Mouse (Mus musculus) hindbrain, embryonic 13.5 days (tissue): ENCODE results near the gene Rgn. TPM values are rescaled to one million over a fixed set of nuclear protein-coding genes. Genes with fewer than 3 reads are reported as not detected.

ENCODE experiments used
- ATAC-seq: fragments of 200-750 bp; cut with Nextera tagmentation; 2 replicates; pipeline ENCODE4 v1.8.0; 2017; ENCODE audit warnings: moderate TSS enrichment; ENCODE audit not compliant: low FRiP score
- H3K27ac ChIP-seq: fragments of 300-500 bp; sonication (generic); 2 replicates; pipeline ENCODE4 v1.5.1; 2015; ENCODE audit warnings: inconsistent platforms, mild to moderate bottlenecking, moderate library complexity
- H3K27me3 ChIP-seq: fragments of 300-500 bp; sonication (generic); 2 replicates; pipeline ENCODE4 v1.6.1; 2015; ENCODE audit warnings: mild to moderate bottlenecking, inconsistent platforms
- H3K36me3 ChIP-seq: fragments of 300-500 bp; sonication (generic); 2 replicates; pipeline ENCODE4 v1.6.1; 2015; ENCODE audit warnings: mild to moderate bottlenecking, inconsistent platforms
- H3K4me1 ChIP-seq: fragments of 300-500 bp; sonication (generic); replicated peaks from 2 replicates; pipeline ENCODE4 v1.6.1; 2015; ENCODE audit warnings: inconsistent platforms
- H3K4me2 ChIP-seq: fragments of 300-500 bp; sonication (generic); 2 replicates; pipeline ENCODE4 v1.6.1; 2015; ENCODE audit warnings: inconsistent platforms, mild to moderate bottlenecking, moderate library complexity
- H3K4me3 ChIP-seq: fragments of 300-500 bp; sonication (generic); 2 replicates; pipeline ENCODE4 v1.5.1; 2015; ENCODE audit warnings: mild to moderate bottlenecking, inconsistent platforms
- H3K9ac ChIP-seq: fragments of 300-500 bp; sonication (generic); 2 replicates; pipeline ENCODE4 v1.6.1; 2015; ENCODE audit warnings: mild to moderate bottlenecking, inconsistent platforms
- H3K9me3 ChIP-seq: fragments of 300-500 bp; sonication (generic); 2 replicates; pipeline ENCODE4 v1.6.1; 2016; ENCODE audit warnings: inconsistent platforms
- WGBS: fragments of 180-500 bp; shearing (Covaris S2); methylation state at CpG from one replicate; pipeline ENCODE4 v1.1.7; 2015; 5-methylcytosine and 5-hydroxymethylcytosine counted together
- polyA plus RNA-seq: library from polyadenylated mRNA; unstranded; fragments of >200 nt; fragmentation: Nextera tagmentation; extraction: Ambion mirVana; gene quantifications from 2 replicates; pipeline ENCODE4 v1.2.1, GENCODE M21; 2015

The Rgn gene
- polyA plus RNA-seq = 0.56 and 0.57 TPM in 2 replicates

- Histone ChIP-seq H3K27me3 (no peaks in the 10 kb centered on the region), H3K36me3 (no peaks in the 10 kb centered on the region), H3K4me3 (peak within 1 kb of the TSS; percentile 39), H3K9me3 (no peaks in the 10 kb centered on the region), H3K27ac (no peak within 1 kb of the TSS), H3K9ac (no peak within 1 kb of the TSS), H3K4me1 (no peaks in the 10 kb centered on the region), H3K4me2 (peak within 1 kb of the TSS; percentile 59)
- 74% methylated on average over 3 of the region's 3 CpGs for WGBS
- ATAC-seq = no peak
These were observed at the start of gene Rgn for GRCm38 (mm10) chrX:20549532-20549931. Rgn (plus strand) TSS chrX:20549787.

DNA sequence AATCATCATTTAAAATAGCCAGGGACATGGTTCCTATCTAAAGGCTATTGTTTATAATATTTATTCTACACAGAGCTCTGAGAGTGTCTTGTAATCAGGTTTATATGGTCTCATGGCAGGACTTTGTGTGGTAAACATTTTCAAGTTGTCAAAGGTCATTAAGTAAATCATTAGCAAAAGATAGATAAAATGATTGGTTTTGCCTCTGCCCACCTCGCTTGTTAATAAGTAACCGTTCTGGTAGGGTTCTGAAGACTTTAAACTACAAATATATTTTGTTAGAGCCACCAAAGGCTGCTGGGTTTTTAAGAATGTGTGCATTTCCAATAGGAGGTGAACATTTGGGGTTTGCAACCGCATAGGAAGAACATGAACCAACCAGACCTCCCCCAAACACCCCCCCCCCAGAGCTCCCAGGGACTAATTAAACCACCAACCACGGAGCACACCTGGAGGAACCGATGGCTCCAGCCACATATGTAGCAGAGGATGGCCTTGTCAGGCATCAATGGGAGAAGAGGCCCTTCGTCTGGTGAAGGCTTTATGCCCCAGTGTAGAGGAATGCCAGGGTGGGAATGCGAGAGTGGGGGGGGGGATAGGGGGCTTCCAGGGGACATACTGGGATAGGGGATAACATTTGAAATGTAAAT, 29.2 kb upstream of the Rgn start:
- Histone ChIP-seq H3K4me2 (no peak overlapping the region), H3K9me3 (no peaks in the 10 kb centered on the region), H3K4me1 (no peaks in the 10 kb centered on the region), H3K36me3 (peaks cover 13% of the 10 kb centered on the region), H3K27ac (no peak overlapping the region), H3K9ac (no peak overlapping the region), H3K27me3 (no peaks in the 10 kb centered on the region), H3K4me3 (no peak overlapping the region)
- 81% methylated on average over 7 of the region's 7 CpGs for WGBS
- no peak for ATAC-seq

DNA sequence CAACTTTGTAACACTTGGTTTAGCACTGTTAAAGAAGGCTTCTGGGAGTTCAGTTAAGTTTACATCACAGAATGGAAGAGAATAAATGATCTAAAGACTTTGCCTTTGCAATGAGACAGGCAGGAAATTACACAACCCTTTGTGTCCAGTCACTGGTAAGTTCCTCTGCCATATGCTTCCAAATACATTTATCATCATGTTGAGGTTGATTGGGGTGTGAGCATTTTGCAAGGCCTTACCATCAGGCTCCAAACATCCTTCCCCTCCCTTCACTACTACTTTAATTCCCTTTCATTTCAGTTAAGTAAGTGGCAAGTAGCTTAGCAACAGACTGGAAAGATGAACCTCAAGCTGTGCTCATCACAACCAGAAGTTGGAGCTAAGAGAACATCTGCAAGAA, 28.0 kb upstream of the Rgn start:
- Histone ChIP-seq H3K9me3 (no peaks in the 10 kb centered on the region), H3K27ac (no peak overlapping the region), H3K36me3 (peaks cover 10% of the 10 kb centered on the region; the same call in 1 of the 2 replicates), H3K4me1 (no peaks in the 10 kb centered on the region), H3K27me3 (no peaks in the 10 kb centered on the region), H3K4me2 (no peak overlapping the region), H3K9ac (no peak overlapping the region), H3K4me3 (no peak overlapping the region)
- no peak for ATAC-seq

DNA sequence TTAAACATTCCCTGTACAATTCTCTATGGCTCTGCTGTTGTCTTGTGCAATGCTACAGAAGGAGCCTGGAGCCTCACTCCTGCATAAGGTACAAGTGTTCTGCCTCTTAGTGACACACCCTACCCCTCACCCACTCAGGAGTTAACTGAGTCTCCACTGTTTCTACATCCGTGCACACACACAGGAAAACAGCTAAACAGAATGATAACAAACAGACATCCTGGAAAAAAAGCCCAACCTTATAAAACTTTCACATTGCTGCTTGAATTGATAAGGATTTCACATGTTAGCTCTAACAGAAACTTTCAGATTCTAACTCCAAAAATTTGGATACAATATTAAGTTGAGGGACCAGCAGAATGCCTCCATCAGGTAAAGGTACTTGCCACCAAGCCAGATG, 17.0 kb upstream of the Rgn start:
- Histone ChIP-seq H3K27ac (no peak overlapping the region), H3K4me2 (no peak overlapping the region), H3K9me3 (no peaks in the 10 kb centered on the region), H3K9ac (no peak overlapping the region), H3K36me3 (no peaks in the 10 kb centered on the region), H3K4me3 (no peak overlapping the region), H3K27me3 (no peaks in the 10 kb centered on the region), H3K4me1 (no peaks in the 10 kb centered on the region)
- no peak for ATAC-seq
- WGBS = 58% methylated on average over 1 of the region's 1 CpGs

DNA sequence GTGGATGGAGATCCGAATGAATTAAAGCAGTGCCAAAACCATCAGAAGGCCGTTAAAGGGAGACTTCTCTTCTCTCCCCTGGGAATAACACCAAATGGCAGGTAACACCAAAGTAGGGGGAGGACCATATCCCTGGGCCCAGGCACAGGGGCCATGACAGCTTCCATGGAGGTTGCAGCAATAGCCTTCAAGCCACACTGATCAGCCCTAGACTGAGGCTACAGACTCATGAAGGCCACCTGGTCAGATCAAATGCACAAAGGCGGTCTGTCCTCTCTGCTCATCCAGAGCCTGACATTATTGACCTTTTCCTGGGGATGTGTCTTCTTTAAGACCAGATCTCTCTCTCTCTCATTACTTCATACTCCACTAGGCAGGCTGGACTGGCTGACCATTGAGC, 5.7 kb upstream of the Rgn start:
- no peak for ATAC-seq
- Histone ChIP-seq H3K4me3 (no peak overlapping the region), H3K9ac (no peak overlapping the region), H3K36me3 (no peaks in the 10 kb centered on the region), H3K4me1 (no peaks in the 10 kb centered on the region), H3K9me3 (no peaks in the 10 kb centered on the region), H3K27ac (no peak overlapping the region), H3K27me3 (no peaks in the 10 kb centered on the region), H3K4me2 (no peak overlapping the region)
- WGBS = 91% methylated on average over 3 of the region's 3 CpGs

DNA sequence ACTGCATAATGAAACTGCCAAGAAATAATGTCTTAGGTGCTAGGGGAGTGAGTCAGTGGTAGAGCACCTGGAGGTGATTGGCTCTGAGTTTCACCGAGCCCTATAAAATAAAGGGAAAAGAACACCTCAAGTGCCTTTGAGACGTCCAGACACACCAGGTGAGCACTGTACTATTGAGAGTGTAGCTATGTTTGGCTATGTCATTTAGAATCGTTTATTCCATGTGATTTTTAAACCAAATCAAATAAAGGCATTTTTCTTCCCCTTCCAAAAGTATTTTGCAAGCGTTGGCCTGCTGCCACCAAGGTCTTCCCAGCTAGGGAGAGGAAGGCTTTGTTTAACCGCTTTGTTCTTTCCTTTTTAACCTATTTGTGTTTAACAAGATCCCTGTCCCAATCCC, 2.0 kb upstream of the Rgn start:
- H3K9me3 ChIP-seq = no peaks in the 10 kb centered on the region
- no peaks in the 10 kb centered on the region for H3K27me3 ChIP-seq
- 53% methylated on average over 5 of the region's 5 CpGs for WGBS
- peak overlapping the region; percentile 39 for H3K4me3 ChIP-seq
- peak overlapping the region; percentile 59 for H3K4me2 ChIP-seq
- H3K36me3 ChIP-seq = no peaks in the 10 kb centered on the region
- H3K27ac ChIP-seq = no peak overlapping the region
- peak overlapping the region; percentile 60; the same call in 1 of the 2 replicates for H3K9ac ChIP-seq
- ATAC-seq = no peak
- H3K4me1 ChIP-seq = no peaks in the 10 kb centered on the region

- Histone ChIP-seq H3K4me2 (peak overlapping the region; percentile 59), H3K36me3 (no peaks in the 10 kb centered on the region), H3K27ac (no peak overlapping the region), H3K9ac (peak overlapping the region; percentile 60), H3K9me3 (no peaks in the 10 kb centered on the region), H3K4me1 (no peaks in the 10 kb centered on the region), H3K4me3 (peak overlapping the region; percentile 39), H3K27me3 (no peaks in the 10 kb centered on the region)
- 21% methylated on average over 24 of the region's 24 CpGs for WGBS
- peak; percentile 28; the same call in 1 of the 2 replicates for ATAC-seq
These were observed 1.3 kb upstream of the Rgn start for GRCm38 (mm10) chrX:20548011-20548879.

- peak overlapping the region; percentile 59 for H3K4me2 ChIP-seq
These were observed 627 bp upstream of the Rgn start for GRCm38 (mm10) chrX:20548880-20549440.

DNA sequence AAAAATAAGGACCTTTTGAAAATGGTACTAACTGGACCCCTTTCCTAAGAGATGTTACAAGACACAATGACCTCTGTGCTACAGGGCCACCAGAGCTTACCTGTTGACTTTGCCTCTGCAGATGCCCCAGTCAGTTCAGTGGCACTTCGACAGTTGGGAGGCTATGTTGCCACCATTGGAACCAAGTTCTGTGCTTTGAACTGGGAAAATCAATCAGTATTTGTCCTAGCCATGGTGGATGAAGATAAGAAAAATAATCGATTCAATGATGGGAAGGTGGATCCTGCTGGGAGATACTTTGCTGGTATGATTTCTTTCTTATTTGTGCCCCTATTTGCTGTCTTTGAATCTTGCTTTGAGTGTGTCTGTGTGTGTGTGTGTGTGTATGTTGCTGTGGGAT, 2.6 kb downstream of the Rgn start:
- Histone ChIP-seq H3K4me2 (no peak overlapping the region), H3K4me1 (no peaks in the 10 kb centered on the region), H3K9me3 (no peaks in the 10 kb centered on the region), H3K27me3 (no peaks in the 10 kb centered on the region), H3K9ac (no peak overlapping the region), H3K4me3 (no peak overlapping the region), H3K36me3 (no peaks in the 10 kb centered on the region), H3K27ac (no peak overlapping the region)
- no peak for ATAC-seq
- whole genome bisulfite sequencing = 78% methylated on average over 2 of the region's 2 CpGs

More at GRCm38 (mm10) chrX:20548880-20549440, 627 bp upstream of the Rgn start:
- Histone ChIP-seq H3K9me3 (no peaks in the 10 kb centered on the region), H3K9ac (no peak overlapping the region), H3K36me3 (no peaks in the 10 kb centered on the region), H3K27me3 (no peaks in the 10 kb centered on the region), H3K4me1 (no peaks in the 10 kb centered on the region), H3K4me3 (0 out of 2 replicates have a peak overlapping the region, but pooled peaks have one; percentile 39), H3K27ac (no peak overlapping the region)
- ATAC-seq = no peak
- WGBS = 50% methylated on average over 1 of the region's 1 CpGs

GRCm38 (mm10) chrX:20561846-20562245, 12.3 kb downstream of the Rgn start:
- no peaks in the 10 kb centered on the region for H3K27me3 ChIP-seq
- H3K36me3 ChIP-seq = no peaks in the 10 kb centered on the region
- H3K4me2 ChIP-seq = no peak overlapping the region
- no peak overlapping the region for H3K27ac ChIP-seq
- H3K4me3 ChIP-seq = no peak overlapping the region
- H3K4me1 ChIP-seq = no peaks in the 10 kb centered on the region
- 43% methylated on average over 1 of the region's 1 CpGs for WGBS
- no peak overlapping the region for H3K9ac ChIP-seq
- no peaks in the 10 kb centered on the region for H3K9me3 ChIP-seq
- no peak for ATAC-seq

DNA sequence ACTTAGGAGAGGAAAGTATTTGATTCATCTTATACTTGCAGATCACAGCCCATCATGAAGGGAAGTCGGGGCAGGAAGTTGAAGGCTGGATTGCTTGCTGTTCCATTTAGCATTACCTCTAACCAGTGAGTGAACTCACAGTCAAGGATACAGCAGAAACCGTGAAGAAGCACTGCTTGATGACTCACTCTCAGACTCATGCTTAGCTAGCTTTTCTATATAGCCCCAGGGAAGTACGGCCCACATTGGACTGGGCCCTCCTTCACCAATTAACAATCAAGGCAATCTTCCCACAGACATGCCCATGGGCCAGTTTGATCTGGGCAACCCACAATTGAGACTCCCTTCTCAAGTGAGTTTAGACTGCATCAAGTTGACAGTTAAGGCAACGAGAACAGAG, 14.4 kb downstream of the Rgn start:
- Histone ChIP-seq H3K9ac (no peak overlapping the region), H3K36me3 (no peaks in the 10 kb centered on the region), H3K27me3 (no peaks in the 10 kb centered on the region), H3K4me3 (no peak overlapping the region), H3K27ac (no peak overlapping the region), H3K4me2 (no peak overlapping the region), H3K4me1 (no peaks in the 10 kb centered on the region), H3K9me3 (no peaks in the 10 kb centered on the region)
- 71% methylated on average over 4 of the region's 4 CpGs for WGBS
- ATAC-seq = no peak

DNA sequence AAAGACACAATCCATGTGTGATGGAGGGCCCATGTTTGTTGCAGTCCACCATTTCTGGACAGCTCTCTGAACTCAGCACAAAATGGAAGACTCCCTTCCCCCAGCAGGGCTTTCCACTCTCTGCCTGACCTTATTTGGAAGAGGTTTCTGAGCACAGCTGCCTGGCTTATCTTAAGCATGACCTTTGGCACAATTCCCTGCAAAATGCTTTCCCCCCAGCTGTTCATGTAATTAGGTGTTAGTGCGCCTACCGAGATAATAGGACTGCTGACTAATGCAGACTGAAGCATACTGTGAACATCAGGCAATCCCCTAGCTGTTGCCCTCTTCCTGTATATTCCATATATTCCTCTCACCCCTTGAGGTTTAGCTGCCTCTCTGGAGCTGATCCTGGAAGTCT, 21.4 kb downstream of the Rgn start:
- Histone ChIP-seq H3K9ac (no peak overlapping the region), H3K27me3 (no peaks in the 10 kb centered on the region), H3K27ac (no peak overlapping the region), H3K4me2 (no peak overlapping the region), H3K4me1 (no peaks in the 10 kb centered on the region), H3K4me3 (no peak overlapping the region), H3K36me3 (no peaks in the 10 kb centered on the region), H3K9me3 (no peaks in the 10 kb centered on the region)
- WGBS = 63% methylated on average over 2 of the region's 2 CpGs
- no peak for ATAC-seq
